In genomic region chr11:32748800-32749199, GRCm38 (mm10) we compare ENCODE assay signal across 23 mouse cellular contexts.
DNase-seq lines count a peak whose midpoint lies in the region; ATAC-seq and TF ChIP-seq lines count a peak whose summit lies in the region.
"Had no signal": no experiment of that assay in that cellular context is flagged by ENCODE, and none has a peak within 500 bp of the region (broad histone marks: within the 10 kb centered on the region; RNA-seq: fewer than 3 reads in every experiment).

No protein-coding gene starts in this region.

- peaks cover 19% of the 10 kb centered on the region for H3K4me1 ChIP-seq in heart, embryonic 10.5 days
- H3K4me1 ChIP-seq in liver, embryonic 11.5 days (replicated peaks; ENCODE audit: control insufficient read depth, insufficient read depth, low read length): peaks cover 20% of the 10 kb centered on the region
- peaks cover 15% of the 10 kb centered on the region; the same call in 1 of the 2 replicates for H3K4me1 ChIP-seq in G1E (ENCODE audit: insufficient read depth, low read depth, low read length)
- H3K4me1 ChIP-seq in liver, embryonic 14.5 days (replicated peaks; ENCODE audit: control insufficient read depth in 2 of 2, insufficient read depth in 2 of 2, low read length in 1 of 2): peaks cover 6 to 22% of the 10 kb centered on the region in 2 experiments; a peak in 3 of 4 replicates
- H3K4me1 ChIP-seq: forebrain, embryonic 13.5 days; hindbrain, embryonic 15.5 days had no signal

- 53% methylated on average over 4 of the region's 4 CpGs for WGBS in heart, embryonic 10.5 days
- WGBS in liver, embryonic 11.5 days: 50% methylated on average over 4 of the region's 4 CpGs
- 28% methylated on average over 4 of the region's 4 CpGs for WGBS in liver, embryonic 14.5 days (ENCODE audit: insufficient replicate concordance)

- TF ChIP-seq EP300 in liver, embryonic 14.5 days (IDR thresholded peaks at IDR 0.05; ENCODE audit: low read depth): no peak

- H3K36me3 ChIP-seq in heart, embryonic 10.5 days: peaks cover 37% of the 10 kb centered on the region
- peaks cover 14% of the 10 kb centered on the region for H3K36me3 ChIP-seq in liver, embryonic 11.5 days (ENCODE audit: control insufficient read depth, insufficient read depth, low read length)
- peaks cover 45% of the 10 kb centered on the region for H3K36me3 ChIP-seq in G1E (replicated peaks)
- peaks cover 5% of the 10 kb centered on the region for H3K36me3 ChIP-seq in liver, embryonic 14.5 days (replicated peaks; ENCODE audit: control insufficient read depth, insufficient read depth, low read depth)

- intact Hi-C loops in heart, postnatal 14 days (cut with DNase I): no loop called here

- no peaks in the 10 kb centered on the region for H3K27me3 ChIP-seq in heart, embryonic 10.5 days (ENCODE audit: insufficient read depth, poor library complexity, severe bottlenecking)
- no peaks in the 10 kb centered on the region for H3K27me3 ChIP-seq in liver, embryonic 11.5 days (replicated peaks; ENCODE audit: control insufficient read depth, insufficient read depth, low read length)
- H3K27me3 ChIP-seq in G1E (ENCODE audit: insufficient read depth, low read length): peaks cover 8% of the 10 kb centered on the region
- no peaks in the 10 kb centered on the region for H3K27me3 ChIP-seq in liver, embryonic 14.5 days (ENCODE audit: control insufficient read depth, insufficient read depth, low read length)
- H3K27me3 ChIP-seq: embryonic facial prominence, embryonic 13.5 days; forebrain, embryonic 13.5 days; heart, embryonic 12.5 days; hindbrain, embryonic 15.5 days; Patski had no signal

- H3K4me3 ChIP-seq in heart, embryonic 10.5 days: no peak overlapping the region
- no peak overlapping the region for H3K4me3 ChIP-seq in liver, embryonic 11.5 days (ENCODE audit: low read depth, low read length)
- H3K4me3 ChIP-seq in G1E (ENCODE audit: low read depth, low read length): no peak overlapping the region
- no peak overlapping the region for H3K4me3 ChIP-seq in liver, embryonic 14.5 days (ENCODE audit: insufficient read depth in 1 of 2, low read depth in 2 of 2, low read length in 2 of 2)
- H3K4me3 ChIP-seq in layer of hippocampus, adult 2 months: no peak overlapping the region
- H3K4me3 ChIP-seq: embryonic facial prominence, embryonic 13.5 days; forebrain, embryonic 13.5 days; heart, embryonic 12.5 days; hindbrain, embryonic 15.5 days had no signal

- DNase-seq in heart, embryonic 10.5 days (ENCODE audit: low spot score): peak; percentile 88
- DNase-seq in heart, postnatal 14 days: no peak
- no peak for DNase-seq in liver, embryonic 11.5 days (ENCODE audit: low spot score)
- no peak for DNase-seq in liver
- no peak for DNase-seq in G1E (ENCODE audit: low spot score)
- DNase-seq in liver, embryonic 14.5 days (ENCODE audit: low read depth in 3 of 3, low spot score in 3 of 3): no peak
- DNase-seq in layer of hippocampus, adult 2 months (ENCODE audit: low spot score in 2 of 2): no peak
- DNase-seq: adrenal gland, postnatal 14 days; cerebellum, adult 11-12 months; cerebellum, adult 9-11 months; cerebellum, postnatal 36 days; embryo, embryonic 11 days; forebrain, postnatal 0 days; gastrocnemius, postnatal 14 days; heart, postnatal 36 days had no signal

- H3K9me3 ChIP-seq in heart, embryonic 10.5 days: no peaks in the 10 kb centered on the region
- H3K9me3 ChIP-seq in liver, embryonic 11.5 days (ENCODE audit: control insufficient read depth, low read length): no peaks in the 10 kb centered on the region
- no peaks in the 10 kb centered on the region for H3K9me3 ChIP-seq in G1E (replicated peaks)
- no peaks in the 10 kb centered on the region for H3K9me3 ChIP-seq in liver, embryonic 14.5 days (ENCODE audit: control insufficient read depth, low read length)
- H3K9me3 ChIP-seq: embryonic facial prominence, embryonic 13.5 days; forebrain, embryonic 13.5 days; heart, embryonic 12.5 days; hindbrain, embryonic 15.5 days had no signal

- no peak for TF ChIP-seq CTCF in G1E (IDR thresholded peaks at IDR 0.05; ENCODE audit: low read depth, low read length)
- no peak for TF ChIP-seq CTCF in liver, embryonic 14.5 days (IDR thresholded peaks at IDR 0.05; ENCODE audit: low read depth)
- no peak for TF ChIP-seq CTCF in layer of hippocampus, adult 2 months (conservative IDR thresholded peaks at IDR 0.05)

- no peak overlapping the region for H3K9ac ChIP-seq in liver, embryonic 11.5 days (ENCODE audit: low read depth, low read length)
- no peak overlapping the region for H3K9ac ChIP-seq in liver, embryonic 14.5 days (replicated peaks)
- H3K9ac ChIP-seq: embryonic facial prominence, embryonic 13.5 days; forebrain, embryonic 13.5 days; forebrain, postnatal 0 days; heart, embryonic 12.5 days; hindbrain, embryonic 15.5 days had no signal

- peak; percentile 42; the same call in 1 of the 2 replicates for ATAC-seq in liver, embryonic 11.5 days (replicated peaks; ENCODE audit: low FRiP score)
- ATAC-seq in G1E (ENCODE audit: extremely low read depth, insufficient number of reproducible peaks, low FRiP score, poor library complexity, severe bottlenecking): peak; percentile 37; the same call in 1 of the 2 replicates
- peak; percentile 30; the same call in 1 of the 2 replicates for ATAC-seq in liver, embryonic 14.5 days (ENCODE audit: insufficient read depth)
- no peak for ATAC-seq in erythroblast, adult 5-6 weeks (replicated peaks; ENCODE audit: low FRiP score, poor library complexity, severe bottlenecking)
- ATAC-seq: activated CD4-positive, CD25-positive, alpha-beta regulatory T cell, adult 4 months; forebrain, embryonic 13.5 days; forebrain, postnatal 0 days; intestine, embryonic 16.5 days; Patski had no signal

- H3K27ac ChIP-seq in heart, embryonic 10.5 days: no peak overlapping the region
- H3K27ac ChIP-seq in liver, embryonic 11.5 days (ENCODE audit: low read depth, low read length): no peak overlapping the region
- H3K27ac ChIP-seq in liver, embryonic 14.5 days: no peak overlapping the region
- H3K27ac ChIP-seq in layer of hippocampus, adult 2 months: no peak overlapping the region
- H3K27ac ChIP-seq: embryonic facial prominence, embryonic 13.5 days; forebrain, embryonic 13.5 days; hindbrain, embryonic 15.5 days had no signal

- no peak overlapping the region for H3K4me2 ChIP-seq in liver, embryonic 11.5 days
- no peak overlapping the region for H3K4me2 ChIP-seq in liver, embryonic 14.5 days (ENCODE audit: low read depth)
- H3K4me2 ChIP-seq: embryonic facial prominence, embryonic 13.5 days; forebrain, embryonic 13.5 days; heart, embryonic 12.5 days; hindbrain, embryonic 15.5 days had no signal
